Mouse (Mus musculus) ovary, postnatal 36 days (tissue): Measurements from ENCODE around the gene Pou6f1.
A peak's percentile ranks its signal among the peaks of the same experiment; 100 is the strongest.
"Not testable (repeated sequence)": the region's sequence is repeated elsewhere in the genome, so short reads cannot be mapped to it uniquely, and the experiment has no call there.

Source experiments
- DNase-seq: peaks from one replicate; pipeline ENCODE4 v3.0.0; 2022; ENCODE audit warnings: low spot score, mixed read lengths

Gene Pou6f1

DNA sequence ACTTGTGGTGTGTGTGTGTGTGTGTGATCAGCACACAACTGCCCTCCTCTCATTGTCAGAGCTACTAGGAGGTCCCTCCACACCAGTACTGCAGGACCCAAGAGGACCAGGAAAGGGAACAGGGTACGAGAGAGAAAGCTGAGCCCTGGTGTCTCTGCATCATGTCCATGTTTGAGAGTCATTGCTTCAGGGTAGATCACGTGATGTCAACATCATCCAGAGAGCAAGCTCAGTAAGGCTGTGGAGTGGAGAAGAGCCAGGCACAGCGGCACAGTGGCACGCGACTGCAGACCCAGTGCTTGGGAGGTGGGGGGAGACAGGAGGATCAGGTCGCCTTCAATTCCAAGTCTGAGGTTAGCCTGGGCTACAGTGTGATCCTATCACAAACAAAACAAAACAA is 23.4 kb downstream of the Pou6f1 start:
- DNase-seq, result no peak

GRCm38 (mm10) chr15:100575366-100575765 is 24.4 kb downstream of the Pou6f1 start:
- no peak for DNase-seq

- no peak for DNase-seq
Measured at GRCm38 (mm10) chr15:100574378-100574777, 25.4 kb downstream of the Pou6f1 start.

GRCm38 (mm10) chr15:100573946-100574345 is 25.8 kb downstream of the Pou6f1 start:
- DNase-seq, result no peak

GRCm38 (mm10) chr15:100569239-100569638 is 30.5 kb downstream of the Pou6f1 start:
- no peak for DNase-seq

GRCm38 (mm10) chr15:100566531-100566930 is 33.3 kb downstream of the Pou6f1 start:
- no peak for DNase-seq

GRCm38 (mm10) chr15:100557705-100558433 is 41.9 kb downstream of the Pou6f1 start:
- no peak for DNase-seq

- DNase-seq, result no peak
Measured at GRCm38 (mm10) chr15:100556378-100556777, 43.4 kb downstream of the Pou6f1 start.

- DNase-seq, result no peak
Measured at GRCm38 (mm10) chr15:100555965-100556364, 43.8 kb downstream of the Pou6f1 start.

DNA sequence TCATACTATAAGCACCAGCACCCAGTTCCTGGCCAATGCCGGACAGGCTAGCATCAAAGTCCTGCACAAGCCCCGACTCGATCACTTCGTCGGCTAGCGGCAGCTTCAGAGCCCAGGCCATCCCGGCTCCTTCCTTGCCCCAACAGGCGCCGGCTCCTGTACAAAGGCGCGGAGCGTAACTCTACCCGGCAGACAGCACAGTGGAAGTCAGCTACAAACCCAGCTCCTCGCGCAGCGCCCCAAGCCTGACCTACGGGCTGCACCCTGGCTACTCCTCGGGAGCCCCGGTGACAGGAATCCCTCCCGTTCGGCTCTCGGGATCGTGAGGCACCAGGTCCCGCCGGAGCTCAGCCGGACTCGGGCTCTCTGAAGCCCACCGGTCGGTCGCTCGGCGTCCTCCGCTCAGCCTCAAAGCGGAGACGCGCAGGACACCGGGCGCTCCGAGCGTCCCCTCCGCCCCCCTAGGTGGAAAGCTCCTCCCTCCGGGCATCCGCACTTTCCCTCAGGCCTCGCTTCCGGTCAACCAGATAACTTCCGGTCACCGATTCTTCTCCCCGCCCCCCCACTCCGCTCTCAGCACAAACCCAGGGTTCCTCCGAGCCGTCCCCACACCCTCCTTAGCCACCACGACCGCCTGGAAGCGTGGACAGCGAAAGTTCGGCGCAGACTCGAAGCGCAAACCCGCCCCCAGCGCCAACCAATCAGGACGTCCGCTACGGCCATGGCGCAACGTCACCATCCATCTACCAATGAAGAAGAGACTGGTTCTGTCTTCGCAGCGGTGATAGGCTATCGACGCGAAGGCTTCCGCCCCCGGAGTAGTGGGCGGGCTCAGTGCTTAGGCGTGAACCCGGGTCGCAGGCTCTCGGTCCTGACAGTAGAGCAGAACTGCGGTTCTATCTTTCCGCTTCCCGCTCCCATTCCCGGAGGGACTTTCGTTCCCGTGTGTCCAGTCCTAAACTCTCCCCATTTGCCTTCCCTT is 48.2 kb downstream of the Pou6f1 start, which contains the start of gene Tfcp2:
Gene Tfcp2 (minus strand): TSS at position 683 of the 982 bp plus-strand sequence.
- peak; percentile 97 for DNase-seq

DNA sequence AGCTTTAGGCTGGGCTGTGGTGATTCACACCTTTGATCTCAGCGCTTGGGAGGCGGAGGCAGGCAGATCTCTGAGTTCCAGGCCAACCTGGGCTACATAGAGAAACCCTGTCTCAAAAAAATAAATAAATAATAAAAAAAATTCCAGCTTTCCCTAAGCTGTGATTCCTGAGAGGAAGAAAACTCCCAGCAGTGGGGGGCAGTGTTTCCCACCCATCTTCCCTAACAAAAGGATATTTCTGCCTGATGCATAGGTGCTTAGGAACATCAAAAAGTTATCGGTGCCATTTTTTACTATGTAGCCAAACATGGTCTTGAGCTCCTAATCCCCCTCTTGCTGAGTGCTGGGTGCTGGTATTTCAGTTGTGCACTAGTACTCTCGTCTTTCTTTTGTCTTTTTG is 49.5 kb downstream of the Pou6f1 start:
- DNase-seq, result no peak

DNA sequence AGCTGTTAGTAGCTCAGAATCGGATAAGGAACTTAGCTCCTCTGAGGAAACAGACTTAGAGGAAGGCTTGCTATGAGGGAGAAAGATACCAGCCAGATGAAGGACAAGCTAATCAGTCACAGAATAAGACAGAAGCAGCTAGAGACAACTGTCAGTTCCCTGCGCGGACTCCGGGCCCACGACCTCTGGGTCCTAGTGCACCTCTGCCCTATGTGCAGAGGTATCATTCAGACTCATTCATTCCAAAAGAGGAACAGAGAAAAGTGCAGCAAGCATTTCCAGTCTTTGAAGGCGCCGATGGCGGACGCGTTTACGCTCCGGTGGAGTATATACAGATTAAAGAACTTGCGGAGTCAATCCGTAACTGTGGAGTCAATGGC is 56.1 kb downstream of the Pou6f1 start:
- not testable (repeated sequence) for DNase-seq

- not testable (repeated sequence) for DNase-seq
Measured at GRCm38 (mm10) chr15:100542876-100543650, 56.7 kb downstream of the Pou6f1 start.

- no peak for DNase-seq
Measured at GRCm38 (mm10) chr15:100541426-100541825, 58.4 kb downstream of the Pou6f1 start.

GRCm38 (mm10) chr15:100541001-100541400 is 58.8 kb downstream of the Pou6f1 start:
- not testable (repeated sequence) for DNase-seq

- no peak for DNase-seq
Measured at GRCm38 (mm10) chr15:100539411-100539810, 60.4 kb downstream of the Pou6f1 start.

DNA sequence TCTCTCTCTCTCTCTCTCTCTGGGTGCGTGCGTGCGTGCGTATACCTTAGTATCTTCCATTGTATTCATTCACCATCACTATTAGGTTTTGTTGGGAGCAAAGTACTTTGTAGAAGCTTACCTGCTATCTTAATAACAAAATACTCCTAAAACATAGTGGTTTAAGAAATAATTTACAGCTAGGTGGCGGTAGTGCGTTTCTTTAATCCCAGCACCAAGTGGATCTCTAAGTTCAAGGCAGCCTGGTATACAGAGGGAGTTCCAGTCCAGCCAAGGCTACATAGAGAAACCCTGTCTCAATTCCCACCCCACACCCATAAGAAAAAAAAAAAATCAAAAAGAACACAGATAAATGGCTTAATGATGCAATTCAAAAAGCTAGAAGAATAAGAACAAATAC is 61.9 kb downstream of the Pou6f1 start:
- DNase-seq, result no peak

GRCm38 (mm10) chr15:100527900-100528299 is 71.9 kb downstream of the Pou6f1 start:
- DNase-seq, result no peak

DNA sequence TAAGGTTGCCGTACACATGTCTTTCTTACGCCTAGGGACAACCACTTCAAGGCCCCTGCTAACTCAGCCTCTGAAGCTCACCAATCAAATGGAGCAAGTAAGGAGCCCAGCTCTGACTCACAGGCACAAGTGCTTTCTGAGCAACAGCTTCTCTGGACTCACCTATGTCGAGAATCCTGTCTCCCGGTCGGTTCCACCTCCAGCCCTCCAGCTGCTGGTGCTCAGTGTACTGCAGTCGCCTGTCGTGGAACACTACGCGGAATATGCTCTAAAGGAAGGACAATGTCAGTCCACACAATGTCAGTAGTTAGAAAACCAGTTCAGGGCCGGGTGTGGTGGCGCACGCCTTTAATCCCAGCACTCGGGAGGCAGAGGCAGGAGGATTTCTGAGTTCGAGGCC is 74.4 kb downstream of the Pou6f1 start:
- DNase-seq, result no peak
